Mouse (Mus musculus): ENCODE measurements around the gene Zfhx3.

Gene Zfhx3

GRCm38 (mm10) chr8:108017727-108018126 lies 75.3 kb downstream of the Zfhx3 start:
- in situ Hi-C loops (cut with MseI, MboI): no loop called here

GRCm38 (mm10) chr8:108019651-108020050 lies 77.2 kb downstream of the Zfhx3 start:
- in situ Hi-C loops (cut with MseI, MboI): no loop called here

- in situ Hi-C loops (cut with MseI, MboI): no loop called here
These were observed 80.0 kb downstream of the Zfhx3 start for GRCm38 (mm10) chr8:108022404-108022803.

DNA sequence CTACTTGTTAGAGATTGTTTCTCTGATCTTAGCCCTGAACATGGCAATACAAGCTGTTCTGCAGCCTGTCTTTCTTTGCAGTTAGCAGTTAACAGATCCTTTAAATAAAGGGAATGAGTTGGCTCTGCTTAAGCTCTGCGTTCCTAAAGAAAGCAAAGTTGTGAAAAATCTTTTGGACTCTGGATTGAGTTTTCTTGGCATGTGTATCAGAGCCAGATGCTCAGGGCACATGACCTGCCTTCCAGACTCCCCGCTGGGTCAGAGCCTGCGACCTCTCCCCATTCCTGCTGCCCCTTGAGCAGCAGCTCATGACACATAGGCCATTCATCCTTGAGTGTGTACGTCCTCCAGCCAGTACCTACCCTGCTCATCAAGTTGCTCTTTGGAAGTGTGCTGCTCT lies 81.9 kb downstream of the Zfhx3 start:
- in situ Hi-C loops (cut with MseI, MboI): no loop called here

GRCm38 (mm10) chr8:108025249-108025648 lies 82.8 kb downstream of the Zfhx3 start:
- in situ Hi-C loops (cut with MseI, MboI): no loop called here

- in situ Hi-C loops (cut with MseI, MboI): no loop called here
These were observed 84.4 kb downstream of the Zfhx3 start for GRCm38 (mm10) chr8:108026557-108027440.

DNA sequence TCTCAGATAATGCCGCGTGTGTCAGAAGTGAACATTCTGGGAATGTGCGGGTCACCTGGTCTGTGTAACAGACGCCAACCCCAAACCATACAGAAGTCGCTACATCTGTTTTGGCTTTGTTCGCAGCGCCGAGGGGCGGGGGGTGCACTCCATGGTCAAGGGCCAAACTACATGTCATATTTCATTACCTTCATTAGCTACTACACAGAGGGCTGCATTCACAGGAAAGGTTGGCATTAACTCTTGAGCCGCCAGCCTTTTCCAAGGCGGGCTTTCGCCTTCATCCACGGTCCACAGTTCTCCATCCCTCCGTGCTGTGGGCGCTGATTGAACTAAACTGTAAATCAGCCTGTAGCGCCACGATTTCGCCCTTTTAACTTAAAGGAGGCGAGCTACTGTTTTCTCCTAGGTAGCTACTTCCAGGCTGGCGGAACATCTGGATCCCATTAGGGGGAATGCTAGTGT lies 85.1 kb downstream of the Zfhx3 start:
- in situ Hi-C loops (cut with MseI, MboI): no loop called here

DNA sequence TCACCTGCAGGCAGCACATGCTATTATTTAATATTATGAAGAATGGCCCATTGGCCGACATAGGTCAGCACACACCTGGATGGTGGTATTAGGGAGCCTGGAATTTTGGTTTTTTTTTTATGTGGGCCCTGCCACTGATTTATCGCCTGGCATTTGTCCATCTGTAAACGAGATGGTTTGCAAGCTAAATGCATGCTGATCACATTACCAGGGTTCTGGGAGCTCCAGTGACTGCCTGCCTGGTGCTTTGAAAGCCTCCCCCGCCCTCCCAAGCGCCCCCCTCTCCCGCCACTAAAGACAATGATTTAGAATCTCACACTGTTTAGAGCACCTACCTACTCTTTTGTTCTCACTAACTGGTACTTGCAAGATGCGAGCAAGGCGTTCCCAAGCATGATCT lies 86.0 kb downstream of the Zfhx3 start:
- in situ Hi-C loops (cut with MseI, MboI): no loop called here

DNA sequence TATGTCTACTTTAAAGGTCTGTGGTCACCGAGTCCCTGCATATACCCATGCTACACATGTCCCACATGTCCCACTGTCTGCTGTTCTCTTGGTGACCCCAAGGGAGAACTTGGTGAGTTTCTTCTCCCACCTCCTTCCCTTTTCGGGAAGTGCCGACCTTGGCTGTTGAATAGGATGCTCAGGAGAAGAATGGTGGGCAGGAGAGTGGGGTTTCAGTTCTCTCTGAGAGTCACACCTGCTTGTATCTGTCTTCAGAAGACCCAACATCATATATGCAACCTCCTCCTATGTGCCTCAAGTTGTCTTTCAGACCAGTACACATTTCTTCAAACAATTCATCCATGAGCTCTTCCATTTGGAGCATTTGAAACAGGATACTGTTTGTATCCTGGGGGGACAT lies 88.7 kb downstream of the Zfhx3 start:
- in situ Hi-C loops (cut with MseI, MboI): no loop called here

GRCm38 (mm10) chr8:108034070-108034469 lies 91.6 kb downstream of the Zfhx3 start:
- in situ Hi-C loops (cut with MseI, MboI): no loop called here

DNA sequence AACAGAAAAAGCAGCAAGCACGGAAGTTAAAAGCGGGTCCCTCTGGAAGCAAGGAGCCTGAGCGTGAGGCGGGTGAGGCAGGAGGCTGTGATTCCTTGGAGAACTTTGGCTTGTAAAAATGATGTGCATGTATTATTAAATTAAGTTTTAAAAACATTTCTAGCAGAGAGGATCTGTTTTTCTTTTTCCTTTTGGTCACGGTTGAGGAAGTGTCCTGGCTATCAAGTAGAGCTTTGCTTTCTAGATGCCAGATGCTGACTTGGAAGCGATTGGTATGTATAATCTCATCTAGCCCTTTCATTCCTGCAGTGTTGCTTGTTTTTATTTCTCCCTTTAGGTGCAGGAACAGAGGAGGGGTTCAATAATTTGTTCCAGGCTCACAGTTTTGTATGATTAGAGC lies 92.3 kb downstream of the Zfhx3 start:
- in situ Hi-C loops (cut with MseI, MboI): no loop called here

GRCm38 (mm10) chr8:108043618-108044017 lies 101.2 kb downstream of the Zfhx3 start:
- in situ Hi-C loops (cut with MseI, MboI): no loop called here

DNA sequence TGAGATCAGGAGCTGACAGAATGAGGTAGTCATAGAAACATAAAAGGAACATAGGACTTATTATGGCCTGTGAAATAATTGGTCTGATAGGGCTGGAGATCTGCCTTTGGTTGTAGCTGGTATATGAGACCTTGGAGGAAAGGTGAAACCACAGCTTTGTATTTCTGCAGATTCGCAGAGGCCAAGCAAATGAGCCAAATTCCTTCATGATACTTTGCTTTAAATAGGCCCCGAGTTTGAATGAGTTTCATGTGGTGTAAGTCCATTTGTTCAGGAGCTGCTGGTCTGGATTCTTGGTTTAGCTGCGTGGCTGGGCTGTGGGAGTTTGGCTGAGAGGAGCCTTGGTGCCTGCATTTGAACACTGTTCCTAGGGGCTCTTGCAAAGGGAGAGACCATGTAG lies 101.7 kb downstream of the Zfhx3 start:
- in situ Hi-C loops (cut with MseI, MboI): no loop called here

DNA sequence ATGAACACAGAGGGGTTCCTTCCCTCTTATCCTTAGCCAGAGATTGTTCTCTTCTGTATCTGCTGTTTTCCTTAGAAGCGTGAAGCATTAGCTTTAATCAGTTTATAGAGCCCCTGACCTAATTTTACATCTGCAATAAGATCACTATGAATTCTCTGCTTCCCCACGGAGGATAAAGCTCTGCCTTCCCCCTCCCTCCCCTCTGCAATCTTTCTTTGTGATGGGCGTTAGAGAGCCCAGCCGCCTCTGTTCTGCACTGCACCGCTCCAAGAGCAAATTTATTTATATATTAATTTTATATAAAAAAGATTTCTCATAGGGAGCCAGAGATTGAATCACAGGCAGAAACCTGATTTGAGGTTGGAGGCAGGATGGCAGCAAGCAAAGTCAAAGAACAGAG lies 113.8 kb downstream of the Zfhx3 start:
- in situ Hi-C loops (cut with MseI, MboI): no loop called here

DNA sequence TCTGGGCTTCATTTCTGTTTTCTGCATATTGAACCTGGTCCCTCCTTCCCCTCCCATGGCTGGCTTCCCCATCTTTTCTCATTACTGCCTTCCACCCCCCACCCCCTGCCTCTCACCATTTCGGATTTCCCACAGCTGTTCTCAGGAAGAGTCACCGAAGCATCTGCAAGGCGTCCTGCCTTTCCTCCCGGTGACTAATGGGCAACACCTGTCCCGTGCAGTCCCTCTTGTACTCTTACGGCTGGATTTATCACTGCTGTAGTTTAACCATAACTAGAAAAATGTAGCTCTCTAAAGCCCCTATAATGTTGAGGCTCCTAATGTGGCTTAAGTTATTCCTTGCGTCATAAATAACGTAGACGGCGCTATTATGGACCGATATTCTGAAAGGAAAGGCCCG lies 119.5 kb downstream of the Zfhx3 start:
- in situ Hi-C loops (cut with MseI, MboI): no loop called here

DNA sequence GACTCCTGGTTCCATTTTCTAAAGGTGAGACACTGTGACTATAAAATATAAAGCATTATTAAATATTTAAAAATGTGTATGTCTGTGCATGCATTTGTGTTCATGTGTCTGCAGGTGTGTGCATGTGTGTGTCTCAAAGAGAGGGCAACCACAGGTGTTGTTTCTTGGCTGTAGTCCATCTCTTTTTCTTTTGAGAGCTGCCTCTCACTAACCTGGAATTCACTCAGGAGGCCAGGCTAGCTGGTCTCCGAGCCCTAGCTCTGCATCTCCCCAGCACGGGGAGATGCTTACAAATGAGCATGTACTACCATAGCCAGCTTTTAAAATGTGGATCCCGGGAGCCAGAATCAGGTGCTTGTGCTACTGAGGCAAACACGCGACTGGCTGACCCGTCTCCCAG lies 124.7 kb downstream of the Zfhx3 start:
- in situ Hi-C loops (cut with MseI, MboI): no loop called here

- in situ Hi-C loops (cut with MseI, MboI): no loop called here
These were observed 125.8 kb downstream of the Zfhx3 start for GRCm38 (mm10) chr8:108068195-108068594.

DNA sequence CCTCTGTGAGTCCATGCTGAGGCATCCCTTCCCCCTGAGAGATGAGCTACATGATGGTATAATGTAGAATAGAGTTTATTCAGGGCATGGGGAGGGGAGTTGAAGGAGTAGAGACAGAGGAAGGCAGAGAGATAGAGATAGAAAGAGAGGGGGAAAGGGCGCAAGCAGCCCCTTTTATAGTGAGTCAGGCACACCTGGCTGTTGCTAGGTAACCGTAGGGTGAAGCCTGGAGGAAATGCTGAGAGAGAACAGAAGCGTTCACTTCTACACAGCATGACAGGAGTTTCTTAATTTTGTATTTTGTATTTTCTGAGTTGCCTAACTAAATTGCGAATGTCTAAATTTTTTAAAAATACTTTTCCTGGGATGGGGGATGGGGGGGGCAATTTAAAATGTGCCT lies 128.0 kb downstream of the Zfhx3 start:
- in situ Hi-C loops (cut with MseI, MboI): no loop called here

DNA sequence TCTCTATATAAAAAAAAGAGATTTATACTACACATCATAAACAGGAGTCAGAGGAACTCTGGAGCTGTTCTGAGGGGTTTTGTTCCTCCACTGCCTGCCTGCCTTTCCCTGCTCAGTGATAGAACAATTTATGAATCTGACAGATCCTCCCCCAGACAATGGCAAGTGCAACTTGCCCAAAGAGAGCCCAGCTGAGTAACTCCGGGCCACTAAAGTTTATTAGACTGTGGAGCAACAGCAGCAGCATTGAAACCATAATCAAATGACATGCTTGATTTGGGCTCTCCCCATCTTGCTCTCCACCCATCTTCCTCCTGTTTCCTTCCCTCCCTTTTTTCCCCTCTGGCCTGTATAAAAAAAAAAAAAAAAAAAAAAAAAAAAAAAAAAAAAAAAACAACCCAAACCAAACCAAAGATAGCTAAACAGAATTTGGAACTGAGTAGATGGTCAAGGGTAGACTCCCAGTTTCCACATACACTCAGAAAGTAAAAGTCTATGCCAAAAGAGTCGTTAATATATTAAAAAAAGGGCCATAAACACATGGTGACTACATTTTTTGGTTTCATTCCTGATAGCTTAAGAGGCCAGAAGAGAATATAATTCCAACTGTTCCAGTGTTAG lies 129.8 kb downstream of the Zfhx3 start:
- in situ Hi-C loops (cut with MseI, MboI): no loop called here

GRCm38 (mm10) chr8:108072853-108073252 lies 130.4 kb downstream of the Zfhx3 start:
- in situ Hi-C loops (cut with MseI, MboI): no loop called here

DNA sequence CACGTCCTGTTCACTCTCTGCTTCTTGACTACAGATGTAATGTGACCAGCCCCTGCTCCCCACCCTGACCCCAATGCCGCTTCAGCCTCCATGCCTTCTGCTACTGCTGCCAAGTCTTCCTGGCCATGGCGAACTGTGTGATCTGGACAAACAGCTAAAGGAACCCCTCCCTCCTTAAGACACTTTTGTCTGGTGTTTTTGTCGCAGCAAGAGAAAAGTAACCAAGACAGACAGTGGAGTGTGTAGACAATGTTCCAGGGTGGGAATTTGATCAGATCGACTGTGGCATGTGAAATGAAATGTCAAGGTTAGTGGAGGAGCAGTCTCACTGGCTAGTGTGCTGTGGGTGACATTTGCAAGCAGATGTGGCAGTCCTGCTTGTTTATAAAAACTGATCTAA lies 132.7 kb downstream of the Zfhx3 start:
- in situ Hi-C loops (cut with MseI, MboI): no loop called here

DNA sequence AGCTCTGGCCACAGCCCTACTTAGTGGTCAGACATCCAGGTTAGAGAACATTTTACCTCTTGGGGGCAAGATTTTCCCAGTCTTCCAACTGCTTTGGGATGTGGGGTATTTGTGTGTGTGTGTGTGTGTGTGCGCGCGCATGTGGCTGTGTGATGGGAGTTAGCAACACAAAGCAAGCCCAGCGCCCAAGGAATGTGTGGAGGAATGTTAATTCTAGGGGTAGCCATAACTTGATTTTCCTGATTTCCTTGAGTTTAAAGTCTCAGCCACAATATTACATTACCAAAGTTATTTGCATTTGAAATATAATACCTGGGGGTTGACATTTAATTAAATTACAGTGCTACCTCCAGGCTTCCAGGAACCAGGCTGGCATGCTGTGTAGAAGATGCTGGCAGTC lies 136.3 kb downstream of the Zfhx3 start:
- in situ Hi-C loops (cut with MseI, MboI): no loop called here

GRCm38 (mm10) chr8:108086913-108087312 lies 144.5 kb downstream of the Zfhx3 start:
- in situ Hi-C loops (cut with MseI, MboI): no loop called here

All from mouse trophoblast stem cell (cell line).